Comparison of ENCODE assay signal across 8 mouse cellular contexts in genomic region chr10:24789747-24790545, GRCm38 (mm10). TPM values are rescaled to one million over a fixed set of nuclear protein-coding genes. Genes with fewer than 3 reads are reported as not detected.
DNase-seq lines count a peak whose midpoint lies in the region; ATAC-seq and TF ChIP-seq lines count a peak whose summit lies in the region.

No protein-coding gene starts in this region.

- DNase-seq in forebrain, embryonic 14.5 days (ENCODE audit: low spot score), result peak; percentile 4
- DNase-seq in CD4-positive, CD25-positive, alpha-beta regulatory T cell, adult 2 months (ENCODE audit: low read depth, low spot score), result peak; percentile 87
- peak; percentile 48 to 68 for DNase-seq in adrenal gland, postnatal 36 days
- peak; percentile 27 for DNase-seq in gastrocnemius, adult 18-20 months (ENCODE audit: low spot score)
- DNase-seq in layer of hippocampus, adult 2 months (ENCODE audit: low spot score in 2 of 2), result peak in 1 of 2 experiments; percentile 54
- peak; percentile 43 to 59 for DNase-seq in lung, postnatal 4 days

- WGBS in forebrain, embryonic 14.5 days, result 73% methylated on average over 11 of the region's 11 CpGs
- WGBS in forebrain, embryonic 13.5 days, result 71% methylated on average over 11 of the region's 11 CpGs

- H3K4me3 ChIP-seq in forebrain, embryonic 14.5 days (ENCODE audit: low read depth, low read length), result no peak overlapping the region
- H3K4me3 ChIP-seq in forebrain, embryonic 13.5 days, result no peak overlapping the region
- no peak overlapping the region for H3K4me3 ChIP-seq in layer of hippocampus, adult 2 months
- no peak overlapping the region for H3K4me3 ChIP-seq in testis, adult 2 months (ENCODE audit: control insufficient read depth, low read depth, low read length)

- no peaks in the 10 kb centered on the region for H3K27me3 ChIP-seq in forebrain, embryonic 14.5 days (replicated peaks; ENCODE audit: control insufficient read depth, insufficient read depth, low read length)
- no peaks in the 10 kb centered on the region for H3K27me3 ChIP-seq in forebrain, embryonic 13.5 days
- H3K27me3 ChIP-seq in testis, adult 2 months (ENCODE audit: control insufficient read depth, insufficient read depth, low read length), result no peaks in the 10 kb centered on the region

- no peak overlapping the region for H3K27ac ChIP-seq in forebrain, embryonic 14.5 days (ENCODE audit: low read depth, low read length)
- H3K27ac ChIP-seq in forebrain, embryonic 13.5 days, result no peak overlapping the region
- H3K27ac ChIP-seq in layer of hippocampus, adult 2 months, result no peak overlapping the region
- H3K27ac ChIP-seq in testis, adult 2 months (ENCODE audit: control insufficient read depth, insufficient read depth, low read depth, low read length), result no peak overlapping the region

- TF ChIP-seq CTCF in layer of hippocampus, adult 2 months (conservative IDR thresholded peaks at IDR 0.05), result peak; percentile 74
- TF ChIP-seq CTCF in testis, adult 2 months (IDR thresholded peaks at IDR 0.05; ENCODE audit: control insufficient read depth, insufficient read depth, insufficient replicate concordance, low read depth, low read length), result peak; percentile 74; the same call in 1 of the 2 replicates

- ATAC-seq in forebrain, embryonic 14.5 days, result no peak
- no peak for ATAC-seq in forebrain, embryonic 13.5 days

- no peak overlapping the region for H3K4me2 ChIP-seq in forebrain, embryonic 14.5 days (ENCODE audit: low read length)
- no peak overlapping the region for H3K4me2 ChIP-seq in forebrain, embryonic 13.5 days

- no peaks in the 10 kb centered on the region for H3K9me3 ChIP-seq in forebrain, embryonic 14.5 days (replicated peaks; ENCODE audit: control insufficient read depth, low read length)
- no peaks in the 10 kb centered on the region for H3K9me3 ChIP-seq in forebrain, embryonic 13.5 days (replicated peaks)

- H3K36me3 ChIP-seq in forebrain, embryonic 14.5 days (ENCODE audit: control insufficient read depth, insufficient read depth, low read length), result no peaks in the 10 kb centered on the region
- no peaks in the 10 kb centered on the region for H3K36me3 ChIP-seq in forebrain, embryonic 13.5 days (ENCODE audit: poor library complexity, severe bottlenecking)
- H3K36me3 ChIP-seq in testis, adult 2 months (ENCODE audit: control insufficient read depth, insufficient read depth, low read length), result no peaks in the 10 kb centered on the region

- H3K4me1 ChIP-seq in forebrain, embryonic 14.5 days (ENCODE audit: control insufficient read depth, insufficient read depth, low read length), result no peaks in the 10 kb centered on the region
- no peaks in the 10 kb centered on the region for H3K4me1 ChIP-seq in forebrain, embryonic 13.5 days
- H3K4me1 ChIP-seq in testis, adult 2 months (ENCODE audit: control insufficient read depth, insufficient read depth, low read length), result no peaks in the 10 kb centered on the region

- no peak overlapping the region for H3K9ac ChIP-seq in forebrain, embryonic 14.5 days (ENCODE audit: low read length)
- H3K9ac ChIP-seq in forebrain, embryonic 13.5 days, result no peak overlapping the region

- TF ChIP-seq POLR2A in testis, adult 2 months (IDR thresholded peaks at IDR 0.05; ENCODE audit: control insufficient read depth, low read depth, low read length), result no peak

RNA-seq across cellular contexts. Expression of gene Enpp3, which starts 52.7 kb away (rescaled TPM):
- 2.0 and 3.2 TPM in 2 replicates for polyA plus RNA-seq in forebrain, embryonic 14.5 days (2014; fragmentation: Nextera tagmentation; extraction: Ambion mirVana)
- polyA plus RNA-seq in forebrain, embryonic 13.5 days (2015; fragmentation: Nextera tagmentation; extraction: Ambion mirVana), result 2.8 TPM in 2 replicates
- 1 to 10 TPM; 1.3 to 1.8 TPM for total RNA-seq in adrenal gland, postnatal 36 days (2021)
- total RNA-seq in gastrocnemius, adult 18-20 months (2021), result 1 to 10 TPM; 2.1 to 2.6 TPM
- under 1 TPM; 0.33 to 0.56 TPM for total RNA-seq in layer of hippocampus, adult 2 months (2021)
- 0.35 and 0.51 TPM in 2 replicates for polyA plus RNA-seq in testis, adult 2 months (2012; rRNA removed)
